Mouse (Mus musculus) lung, adult 2 months (tissue): ENCODE data around the gene Fopnl.

ENCODE experiments used
- CTCF ChIP-seq: fragments of 200-500 bp; IDR thresholded peaks from 2 replicates; pipeline ENCODE4 v1.5.1; 2011; ENCODE audit warnings: mild to moderate bottlenecking, low read length, control low read depth; ENCODE audit not compliant: insufficient read depth
- POLR2A ChIP-seq: fragments of 200-500 bp; IDR thresholded peaks from 2 replicates; pipeline ENCODE4 v1.6.1; 2011; ENCODE audit warnings: low read depth, mild to moderate bottlenecking, control low read depth, low read length, borderline replicate concordance; ENCODE audit errors: extremely low read depth

- TF ChIP-seq CTCF (no peak), POLR2A (no peak)
These were observed 46.3 kb upstream of the Fopnl start for GRCm38 (mm10) chr16:14363496-14363895.
